Mouse (Mus musculus) heart, embryonic 15.5 days (tissue): ENCODE results near the gene Cysrt1. TPM values are rescaled to one million over a fixed set of nuclear protein-coding genes. Genes with fewer than 3 reads are reported as not detected.
A peak's percentile ranks its signal among the peaks of the same experiment; 100 is the strongest.

Experiments used
- ATAC-seq: fragments of 200-750 bp; cut with Nextera tagmentation; replicated peaks from 2 replicates; pipeline ENCODE4 v1.8.0; 2017; ENCODE audit warnings: low read depth, moderate TSS enrichment; ENCODE audit not compliant: insufficient number of reproducible peaks, insufficient read depth, low FRiP score
- H3K27ac ChIP-seq: fragments of 300-500 bp; sonication (generic); 2 replicates; pipeline ENCODE4 v1.5.1; 2015; ENCODE audit warnings: mild to moderate bottlenecking, inconsistent platforms
- H3K27me3 ChIP-seq: fragments of 300-500 bp; sonication (generic); 2 replicates; pipeline ENCODE4 v1.6.1; 2015; ENCODE audit warnings: inconsistent platforms
- H3K36me3 ChIP-seq: fragments of 300-500 bp; sonication (generic); 2 replicates; pipeline ENCODE4 v1.6.1; 2015; ENCODE audit warnings: mild to moderate bottlenecking, inconsistent platforms
- H3K4me1 ChIP-seq: fragments of 300-500 bp; sonication (generic); replicated peaks from 2 replicates; pipeline ENCODE4 v1.6.1; 2015; ENCODE audit warnings: inconsistent platforms
- H3K4me2 ChIP-seq: fragments of 300-500 bp; sonication (generic); 2 replicates; pipeline ENCODE4 v1.6.1; 2015; ENCODE audit warnings: inconsistent platforms, mild to moderate bottlenecking, moderate library complexity
- H3K4me3 ChIP-seq: fragments of 300-500 bp; sonication (generic); 2 replicates; pipeline ENCODE4 v1.5.1; 2015; ENCODE audit warnings: mild to moderate bottlenecking, inconsistent platforms
- H3K9ac ChIP-seq: fragments of 300-500 bp; sonication (generic); 2 replicates; pipeline ENCODE4 v1.6.1; 2015; ENCODE audit warnings: mild to moderate bottlenecking, inconsistent platforms
- H3K9me3 ChIP-seq: fragments of 300-500 bp; sonication (generic); replicated peaks from 2 replicates; pipeline ENCODE4 v1.6.1; 2016; ENCODE audit warnings: inconsistent platforms
- WGBS: fragments of 180-500 bp; shearing (Covaris S2); methylation state at CpG from one replicate; pipeline ENCODE4 v1.1.7; 2015; ENCODE audit warnings: mixed read lengths; 5-methylcytosine and 5-hydroxymethylcytosine counted together
- polyA plus RNA-seq: library from polyadenylated mRNA; unstranded; fragments of >200 nt; fragmentation: Nextera tagmentation; extraction: Ambion mirVana; gene quantifications from 2 replicates; pipeline ENCODE4 v1.2.1, GENCODE M21; 2015

Cysrt1 gene
- polyA plus RNA-seq, 1 experiment from 2014 or later, result 0.30 TPM

- peaks cover 65% of the 10 kb centered on the region for H3K36me3 ChIP-seq
- WGBS, result 87% methylated on average over 2 of the region's 2 CpGs
- H3K9ac ChIP-seq, result no peak overlapping the region
- no peak overlapping the region for H3K4me2 ChIP-seq
- H3K4me3 ChIP-seq, result no peak overlapping the region
- H3K27ac ChIP-seq, result no peak overlapping the region
- H3K9me3 ChIP-seq, result no peaks in the 10 kb centered on the region
- H3K27me3 ChIP-seq, result peaks cover 8% of the 10 kb centered on the region
- ATAC-seq, result no peak
- peaks cover 19% of the 10 kb centered on the region for H3K4me1 ChIP-seq
Observed at GRCm38 (mm10) chr2:25200631-25201030, 41.6 kb downstream of the Cysrt1 start.

- no peak overlapping the region for H3K4me3 ChIP-seq
- peaks cover 45% of the 10 kb centered on the region for H3K4me1 ChIP-seq
- H3K9ac ChIP-seq, result no peak overlapping the region
- H3K27ac ChIP-seq, result peak overlapping the region; percentile 82
- ATAC-seq, result no peak
- peaks cover 38% of the 10 kb centered on the region for H3K36me3 ChIP-seq
- no peaks in the 10 kb centered on the region for H3K9me3 ChIP-seq
- H3K4me2 ChIP-seq, result no peak overlapping the region
- peaks cover 21% of the 10 kb centered on the region for H3K27me3 ChIP-seq
Observed at GRCm38 (mm10) chr2:25197946-25198345, 44.3 kb downstream of the Cysrt1 start.

GRCm38 (mm10) chr2:25197191-25197590 lies 45.1 kb downstream of the Cysrt1 start:
- no peak for ATAC-seq
- WGBS, result 27% methylated on average over 2 of the region's 2 CpGs
- peaks cover 45% of the 10 kb centered on the region for H3K4me1 ChIP-seq
- H3K27ac ChIP-seq, result peak overlapping the region; percentile 82
- peak overlapping the region; percentile 58 for H3K4me2 ChIP-seq
- H3K36me3 ChIP-seq, result peaks cover 31% of the 10 kb centered on the region
- H3K4me3 ChIP-seq, result peak overlapping the region; percentile 47; the same call in 1 of the 2 replicates
- H3K9ac ChIP-seq, result no peak overlapping the region
- peaks cover 21% of the 10 kb centered on the region for H3K27me3 ChIP-seq
- H3K9me3 ChIP-seq, result no peaks in the 10 kb centered on the region

- Histone ChIP-seq H3K4me2 (peak within 1 kb of the TSS; percentile 58), H3K4me3 (peak within 1 kb of the TSS; percentile 47), H3K4me1 (peaks cover 45% of the 10 kb centered on the region), H3K36me3 (peaks cover 22% of the 10 kb centered on the region), H3K9ac (peak within 1 kb of the TSS; percentile 37), H3K9me3 (no peaks in the 10 kb centered on the region), H3K27me3 (peaks cover 21% of the 10 kb centered on the region), H3K27ac (peak within 1 kb of the TSS; percentile 82)
- WGBS, result 9% methylated on average over 8 of the region's 8 CpGs
- ATAC-seq, result peak; percentile 74
Observed at GRCm38 (mm10) chr2:25196172-25196954, 45.9 kb downstream of the Cysrt1 start, which contains the start of gene Tor4a. Gene Tor4a, minus strand, starts transcription at chr2:25196886.

GRCm38 (mm10) chr2:25195211-25196156 lies 46.8 kb downstream of the Cysrt1 start:
- Histone ChIP-seq H3K36me3 (peaks cover 14% of the 10 kb centered on the region), H3K9ac (peak overlapping the region; percentile 37), H3K4me3 (peak overlapping the region; percentile 47), H3K4me1 (peaks cover 45% of the 10 kb centered on the region), H3K4me2 (peak overlapping the region; percentile 58), H3K27ac (peak overlapping the region; percentile 82), H3K27me3 (peaks cover 21% of the 10 kb centered on the region), H3K9me3 (no peaks in the 10 kb centered on the region)
- 15% methylated on average over 55 of the region's 55 CpGs for WGBS
- no peak for ATAC-seq

- H3K4me3 ChIP-seq, result peak overlapping the region; percentile 47
- H3K9ac ChIP-seq, result 0 out of 2 replicates have a peak overlapping the region, but pooled peaks have one; percentile 37
- peak overlapping the region; percentile 82; the same call in 1 of the 2 replicates for H3K27ac ChIP-seq
- peaks cover 5% of the 10 kb centered on the region; the same call in 1 of the 2 replicates for H3K36me3 ChIP-seq
- peaks cover 21% of the 10 kb centered on the region for H3K27me3 ChIP-seq
- no peaks in the 10 kb centered on the region for H3K9me3 ChIP-seq
- H3K4me1 ChIP-seq, result peaks cover 45% of the 10 kb centered on the region
- 73% methylated on average over 17 of the region's 17 CpGs for WGBS
- no peak for ATAC-seq
- peak overlapping the region; percentile 58 for H3K4me2 ChIP-seq
Observed at GRCm38 (mm10) chr2:25194486-25195171, 47.6 kb downstream of the Cysrt1 start.

GRCm38 (mm10) chr2:25194006-25194405 lies 48.2 kb downstream of the Cysrt1 start:
- peaks cover 1% of the 10 kb centered on the region; the same call in 1 of the 2 replicates for H3K36me3 ChIP-seq
- H3K4me1 ChIP-seq, result peaks cover 45% of the 10 kb centered on the region
- H3K9me3 ChIP-seq, result no peaks in the 10 kb centered on the region
- WGBS, result 61% methylated on average over 5 of the region's 5 CpGs
- H3K4me2 ChIP-seq, result peak overlapping the region; percentile 58
- no peak for ATAC-seq
- peak overlapping the region; percentile 47; the same call in 1 of the 2 replicates for H3K4me3 ChIP-seq
- H3K27me3 ChIP-seq, result peaks cover 21% of the 10 kb centered on the region
- H3K27ac ChIP-seq, result 0 out of 2 replicates have a peak overlapping the region, but pooled peaks have one; percentile 24
- no peak overlapping the region for H3K9ac ChIP-seq

- Histone ChIP-seq H3K4me1 (peaks cover 45% of the 10 kb centered on the region), H3K36me3 (no peaks in the 10 kb centered on the region), H3K27me3 (peaks cover 21% of the 10 kb centered on the region), H3K4me2 (peak overlapping the region; percentile 58; the same call in 1 of the 2 replicates), H3K27ac (0 out of 2 replicates have a peak overlapping the region, but pooled peaks have one; percentile 24), H3K9me3 (no peaks in the 10 kb centered on the region), H3K4me3 (0 out of 2 replicates have a peak overlapping the region, but pooled peaks have one; percentile 1), H3K9ac (no peak overlapping the region)
- WGBS, result 3% methylated on average over 6 of the region's 6 CpGs
- peak; percentile 58; the same call in 1 of the 2 replicates for ATAC-seq
Observed at GRCm38 (mm10) chr2:25193330-25193770, 48.9 kb downstream of the Cysrt1 start.
